Mouse (Mus musculus) liver, adult 2 months (tissue): ENCODE results near the gene Ms4a15. TPM values are rescaled to one million over a fixed set of nuclear protein-coding genes. Genes with fewer than 3 reads are reported as not detected.

ENCODE experiments used
- DNase-seq: peaks from one replicate; pipeline ENCODE4 v3.0.0-alpha.2; 2011; ENCODE audit warnings: low read depth, low spot score; ENCODE audit errors: extremely low read depth
- H3K27ac ChIP-seq: fragments of 200-500 bp; replicated peaks from 2 replicates; pipeline ENCODE4 v1.5.1; 2012; ENCODE audit warnings: low read depth, mild to moderate bottlenecking, control low read depth, inconsistent platforms, low read length; ENCODE audit not compliant: insufficient read depth
- H3K27me3 ChIP-seq: fragments of 200-500 bp; 2 replicates; pipeline ENCODE4 v1.6.1; 2012; ENCODE audit warnings: mild to moderate bottlenecking, moderate library complexity, low read length, inconsistent platforms; ENCODE audit not compliant: control insufficient read depth, insufficient read depth
- H3K36me3 ChIP-seq: fragments of 200-500 bp; 2 replicates; pipeline ENCODE4 v1.6.1; 2012; ENCODE audit warnings: low read length, inconsistent platforms; ENCODE audit not compliant: control insufficient read depth, insufficient read depth
- H3K4me1 ChIP-seq: fragments of 200-500 bp; 2 replicates; pipeline ENCODE4 v1.6.1; 2011; ENCODE audit warnings: low read length; ENCODE audit not compliant: control insufficient read depth, insufficient read depth
- H3K4me3 ChIP-seq: fragments of 200-500 bp; 2 replicates; pipeline ENCODE4 v1.5.1; 2011; ENCODE audit warnings: low read depth, mild to moderate bottlenecking, control low read depth, low read length, moderate library complexity; ENCODE audit not compliant: insufficient read depth
- H3K79me2 ChIP-seq: fragments of 200-500 bp; 2 replicates; pipeline ENCODE4 v1.6.1; 2012; ENCODE audit warnings: inconsistent platforms, mild to moderate bottlenecking, low read length, moderate library complexity; ENCODE audit not compliant: control insufficient read depth, insufficient read depth
- H3K9ac ChIP-seq: fragments of 200-500 bp; 2 replicates; pipeline ENCODE4 v1.6.1; 2012; ENCODE audit warnings: low read depth, mild to moderate bottlenecking, control low read depth, inconsistent platforms, low read length
- CTCF ChIP-seq: fragments of 200-500 bp; IDR thresholded peaks from 2 replicates; pipeline ENCODE4 v1.5.1; 2011; ENCODE audit warnings: low read depth, low read length, control low read depth
- POLR2A ChIP-seq: fragments of 200-500 bp; IDR thresholded peaks from 2 replicates; pipeline ENCODE4 v1.6.1; 2011; ENCODE audit warnings: low read length, control low read depth; ENCODE audit not compliant: insufficient read depth; ENCODE audit errors: extremely low read depth
- WGBS: fragments of 180-500 bp; shearing (Covaris S2); methylation state at CpG from one replicate; pipeline ENCODE4 v1.1.7; 2018; 5-methylcytosine and 5-hydroxymethylcytosine counted together
- polyA plus RNA-seq: library from polyadenylated mRNA; depleted of rRNA; stranded (reverse); fragments of >200 nt; gene quantifications from 2 replicates; pipeline ENCODE4 v1.2.3, GENCODE M21; 2012; rRNA removed
- total RNA-seq: library from RNA; depleted of rRNA; stranded (reverse); fragments of >200 nt; gene quantifications from 2 replicates; pipeline ENCODE4 v1.2.3, GENCODE M21; 2014; rRNA removed

The Ms4a15 gene
- total RNA-seq (not detected in 2 replicates), polyA plus RNA-seq (not detected in 2 replicates)

DNA sequence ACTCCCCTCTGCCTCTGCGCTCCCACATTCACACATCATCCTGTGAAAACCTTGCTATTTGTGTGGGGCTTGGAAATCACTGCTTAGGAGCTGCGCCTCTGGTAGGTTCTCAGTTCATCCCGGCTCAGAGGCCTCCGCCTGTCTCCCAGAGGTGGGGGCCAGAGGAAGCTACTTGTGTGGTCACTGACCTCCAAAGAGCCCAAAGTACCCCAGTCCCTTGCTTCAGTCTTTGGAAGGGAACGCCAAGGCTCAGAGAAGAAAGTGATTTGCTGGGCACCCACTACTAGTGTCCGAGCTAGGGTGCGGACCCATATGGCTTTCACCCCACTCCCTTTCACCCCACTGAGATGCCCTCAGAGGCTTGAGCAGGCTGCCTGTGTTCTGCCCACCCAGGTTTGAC is at the start of gene Ms4a15:
Gene Ms4a15 (minus strand): TSS at position 101 of the 400 bp plus-strand sequence.
- no peak for DNase-seq
- no peaks in the 10 kb centered on the region for H3K27me3 ChIP-seq
- no peak within 1 kb of the TSS for H3K4me3 ChIP-seq
- no peak within 1 kb of the TSS for H3K9ac ChIP-seq
- no peak for TF ChIP-seq CTCF
- TF ChIP-seq POLR2A, result no peak
- 94% methylated on average over 7 of the region's 7 CpGs for WGBS
- no peaks in the 10 kb centered on the region for H3K36me3 ChIP-seq
- H3K79me2 ChIP-seq, result no peaks in the 10 kb centered on the region
- H3K4me1 ChIP-seq, result no peaks in the 10 kb centered on the region
- H3K27ac ChIP-seq, result no peak within 1 kb of the TSS

DNA sequence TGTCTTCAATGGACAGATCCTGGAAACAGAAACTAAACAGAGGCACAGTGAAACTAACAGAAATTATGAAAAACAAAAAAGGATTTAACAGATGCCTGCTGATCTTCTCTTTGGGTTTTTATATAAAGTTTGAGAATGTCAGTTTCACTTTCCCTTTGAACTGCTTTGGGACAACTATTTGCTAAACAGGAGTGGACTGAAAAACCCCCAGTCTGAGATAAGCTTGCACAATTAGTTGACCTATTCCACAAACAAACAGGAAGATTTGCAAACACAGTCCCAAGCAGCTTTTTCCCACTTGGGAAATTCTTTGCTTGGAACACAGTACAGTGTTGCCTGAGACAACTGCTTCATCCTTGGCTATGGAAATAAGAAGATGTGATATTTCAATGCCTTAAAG is 44.5 kb upstream of the Ms4a15 start:
- Histone ChIP-seq H3K27me3 (no peaks in the 10 kb centered on the region), H3K79me2 (no peaks in the 10 kb centered on the region), H3K36me3 (no peaks in the 10 kb centered on the region), H3K4me1 (no peaks in the 10 kb centered on the region; the same call in 1 of the 2 replicates), H3K9ac (no peak overlapping the region), H3K27ac (no peak overlapping the region), H3K4me3 (no peak overlapping the region)
- peak; percentile 86 for DNase-seq
- TF ChIP-seq CTCF (no peak), POLR2A (no peak)

DNA sequence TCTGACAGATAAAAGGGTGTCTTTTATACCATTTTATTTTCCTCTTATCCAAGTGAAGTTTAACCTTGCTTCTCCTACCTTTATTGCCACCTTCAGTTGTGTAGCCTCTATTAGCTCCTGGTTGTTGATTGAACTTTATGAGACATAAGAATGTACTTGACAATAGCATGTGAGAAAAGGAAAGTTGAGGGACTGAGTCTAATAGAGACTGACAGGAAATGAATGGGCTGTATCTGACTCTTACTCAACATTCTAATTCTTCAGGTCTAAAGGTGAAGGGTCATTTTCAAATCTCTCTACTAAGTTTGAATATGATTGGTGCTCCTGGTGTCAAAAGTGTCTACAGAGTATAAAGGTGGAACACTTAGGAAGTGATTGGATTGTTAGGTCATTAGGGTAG is 29.3 kb upstream of the Ms4a15 start:
- Histone ChIP-seq H3K4me1 (no peaks in the 10 kb centered on the region), H3K27ac (no peak overlapping the region), H3K9ac (no peak overlapping the region), H3K4me3 (no peak overlapping the region), H3K36me3 (no peaks in the 10 kb centered on the region), H3K27me3 (no peaks in the 10 kb centered on the region), H3K79me2 (no peaks in the 10 kb centered on the region)
- peak; percentile 39 for DNase-seq
- TF ChIP-seq POLR2A (no peak), CTCF (no peak)

DNA sequence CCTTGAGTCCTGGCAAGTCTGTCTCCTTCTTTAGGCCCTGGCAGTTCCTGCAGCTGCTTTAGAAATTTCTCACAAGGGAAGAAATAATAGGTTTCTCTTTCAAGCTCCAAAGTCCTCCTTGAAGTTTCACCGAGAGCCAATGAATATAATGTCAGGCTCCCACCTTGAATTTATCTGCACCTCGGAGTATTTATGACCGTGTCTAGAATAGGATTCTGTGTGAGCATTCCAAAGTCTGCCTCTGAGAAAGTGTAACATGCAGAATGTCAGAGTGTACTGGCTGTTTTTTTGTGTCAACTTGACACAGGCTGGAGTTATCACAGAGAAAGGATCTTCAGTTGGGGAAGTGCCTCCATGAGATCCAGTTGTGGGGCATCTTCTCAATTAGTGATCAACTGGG is 24.8 kb upstream of the Ms4a15 start, which contains the start of gene Ms4a18:
Gene Ms4a18 (minus strand): TSS at position 141 of the 400 bp plus-strand sequence.
- 85% methylated on average over 3 of the region's 3 CpGs for WGBS
- no peaks in the 10 kb centered on the region for H3K27me3 ChIP-seq
- no peak for DNase-seq
- no peak within 1 kb of the TSS for H3K9ac ChIP-seq
- no peak within 1 kb of the TSS for H3K4me3 ChIP-seq
- TF ChIP-seq CTCF, result no peak
- H3K27ac ChIP-seq, result no peak within 1 kb of the TSS
- no peaks in the 10 kb centered on the region for H3K79me2 ChIP-seq
- no peaks in the 10 kb centered on the region for H3K36me3 ChIP-seq
- H3K4me1 ChIP-seq, result peaks cover 4% of the 10 kb centered on the region

DNA sequence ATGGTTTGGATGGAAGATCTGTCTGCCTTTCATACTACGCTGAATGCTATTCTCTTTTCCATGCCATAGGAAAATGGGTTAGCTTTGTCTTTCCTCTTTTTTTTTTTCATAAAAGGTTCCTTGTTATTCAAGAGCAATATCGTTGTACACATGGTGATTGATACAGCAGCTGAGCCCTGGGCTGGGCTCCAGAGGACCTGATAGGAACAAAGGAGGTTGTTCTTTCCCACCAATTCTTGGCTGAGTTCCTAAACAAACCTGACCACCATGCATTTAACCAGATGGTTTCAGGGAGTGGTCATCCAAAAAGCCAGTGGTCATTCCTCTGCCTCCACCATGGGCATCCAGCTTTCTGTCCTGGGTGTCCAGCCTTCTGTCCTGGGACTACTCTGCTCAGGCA is 24.2 kb upstream of the Ms4a15 start:
- Histone ChIP-seq H3K9ac (no peak overlapping the region), H3K79me2 (no peaks in the 10 kb centered on the region), H3K27me3 (no peaks in the 10 kb centered on the region), H3K4me3 (no peak overlapping the region), H3K36me3 (no peaks in the 10 kb centered on the region), H3K4me1 (peaks cover 4% of the 10 kb centered on the region), H3K27ac (no peak overlapping the region)
- TF ChIP-seq POLR2A, result no peak
- no peak for TF ChIP-seq CTCF
- DNase-seq, result no peak
- 75% methylated on average over 2 of the region's 2 CpGs for WGBS

DNA sequence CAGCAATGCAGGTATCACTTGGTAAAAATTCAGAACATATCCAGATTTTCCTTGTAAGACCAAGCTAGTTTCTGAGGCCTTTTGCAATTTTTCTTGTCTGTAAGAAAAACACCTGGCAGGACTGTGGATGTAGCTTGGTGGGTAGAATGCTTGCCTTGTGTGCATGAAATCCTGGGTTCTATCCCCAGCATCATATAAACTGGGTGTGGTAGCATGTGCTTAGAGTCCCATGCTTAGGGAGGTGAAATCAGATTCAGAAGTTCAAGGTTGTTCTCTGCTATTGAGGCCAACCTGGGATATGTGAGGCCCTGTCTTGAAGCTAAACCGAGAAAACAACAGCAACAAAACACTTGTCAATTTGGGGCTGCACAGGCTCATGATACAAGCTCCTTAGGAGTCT is 22.9 kb upstream of the Ms4a15 start:
- WGBS, result 76% methylated on average over 1 of the region's 1 CpGs
- no peak for TF ChIP-seq CTCF
- no peak for TF ChIP-seq POLR2A
- H3K27ac ChIP-seq, result no peak overlapping the region
- no peak overlapping the region for H3K9ac ChIP-seq
- H3K36me3 ChIP-seq, result no peaks in the 10 kb centered on the region
- DNase-seq, result no peak
- peaks cover 4% of the 10 kb centered on the region for H3K4me1 ChIP-seq
- H3K4me3 ChIP-seq, result no peak overlapping the region
- H3K79me2 ChIP-seq, result no peaks in the 10 kb centered on the region
- no peaks in the 10 kb centered on the region for H3K27me3 ChIP-seq
